Mouse (Mus musculus): Measurements from ENCODE around the gene Specc1l. TPM values are rescaled to one million over a fixed set of nuclear protein-coding genes. Genes with fewer than 3 reads are reported as not detected.

Gene Specc1l
- polyA plus RNA-seq, 1 experiment from 2014 or later = 41.9 TPM

GRCm38 (mm10) chr10:75231876-75232275 lies 20.0 kb downstream of the Specc1l start:
- no peak for DNase-seq (ENCODE audit: low spot score)
- H3K27me3 ChIP-seq (ENCODE audit: low read depth, poor library complexity, severe bottlenecking) = no peaks in the 10 kb centered on the region
- H3K9me3 ChIP-seq (replicated peaks) = no peaks in the 10 kb centered on the region
- H3K4me1 ChIP-seq = no peaks in the 10 kb centered on the region
- no peak overlapping the region for H3K27ac ChIP-seq
- no peak overlapping the region for H3K4me3 ChIP-seq
- peaks cover 54% of the 10 kb centered on the region for H3K36me3 ChIP-seq
- 88% methylated on average over 1 of the region's 1 CpGs for WGBS

- Histone ChIP-seq H3K36me3 (peaks cover 60% of the 10 kb centered on the region), H3K4me1 (no peaks in the 10 kb centered on the region), H3K4me3 (no peak overlapping the region), H3K27ac (no peak overlapping the region), H3K9me3 (replicated peaks) (no peaks in the 10 kb centered on the region), H3K27me3 (ENCODE audit: low read depth, poor library complexity, severe bottlenecking) (no peaks in the 10 kb centered on the region)
- 97% methylated on average over 4 of the region's 4 CpGs for WGBS
- no peak for DNase-seq (ENCODE audit: low spot score)
Measured at GRCm38 (mm10) chr10:75232612-75233155, 20.8 kb downstream of the Specc1l start.

- no peak overlapping the region for H3K4me3 ChIP-seq
- H3K36me3 ChIP-seq = peaks cover 63% of the 10 kb centered on the region
- no peak overlapping the region for H3K27ac ChIP-seq
- DNase-seq (ENCODE audit: low spot score) = no peak
- H3K4me1 ChIP-seq = no peaks in the 10 kb centered on the region
- WGBS = 92% methylated on average over 2 of the region's 2 CpGs
- H3K9me3 ChIP-seq (replicated peaks) = no peaks in the 10 kb centered on the region
- no peaks in the 10 kb centered on the region for H3K27me3 ChIP-seq (ENCODE audit: low read depth, poor library complexity, severe bottlenecking)
Measured at GRCm38 (mm10) chr10:75233489-75233888, 21.6 kb downstream of the Specc1l start.

- DNase-seq (ENCODE audit: low spot score) = no peak
- Histone ChIP-seq H3K4me1 (no peaks in the 10 kb centered on the region), H3K36me3 (peaks cover 66% of the 10 kb centered on the region), H3K27me3 (ENCODE audit: low read depth, poor library complexity, severe bottlenecking) (no peaks in the 10 kb centered on the region), H3K9me3 (replicated peaks) (no peaks in the 10 kb centered on the region), H3K4me3 (no peak overlapping the region), H3K27ac (no peak overlapping the region)
- 95% methylated on average over 2 of the region's 2 CpGs for WGBS
Measured at GRCm38 (mm10) chr10:75235726-75236125, 23.9 kb downstream of the Specc1l start.

GRCm38 (mm10) chr10:75236156-75236555 lies 24.3 kb downstream of the Specc1l start:
- no peak overlapping the region for H3K27ac ChIP-seq
- no peak for DNase-seq (ENCODE audit: low spot score)
- no peaks in the 10 kb centered on the region for H3K9me3 ChIP-seq (replicated peaks)
- no peak overlapping the region for H3K4me3 ChIP-seq
- H3K4me1 ChIP-seq = no peaks in the 10 kb centered on the region
- no peaks in the 10 kb centered on the region for H3K27me3 ChIP-seq (ENCODE audit: low read depth, poor library complexity, severe bottlenecking)
- H3K36me3 ChIP-seq = peaks cover 66% of the 10 kb centered on the region
- WGBS = 95% methylated on average over 3 of the region's 3 CpGs

GRCm38 (mm10) chr10:75237166-75237565 lies 25.3 kb downstream of the Specc1l start:
- H3K27me3 ChIP-seq (ENCODE audit: low read depth, poor library complexity, severe bottlenecking) = no peaks in the 10 kb centered on the region
- no peak for DNase-seq (ENCODE audit: low spot score)
- no peaks in the 10 kb centered on the region for H3K4me1 ChIP-seq
- no peaks in the 10 kb centered on the region for H3K9me3 ChIP-seq (replicated peaks)
- 93% methylated on average over 2 of the region's 2 CpGs for WGBS
- peaks cover 66% of the 10 kb centered on the region for H3K36me3 ChIP-seq
- H3K27ac ChIP-seq = no peak overlapping the region
- no peak overlapping the region for H3K4me3 ChIP-seq

- 92% methylated on average over 8 of the region's 8 CpGs for WGBS
- H3K27ac ChIP-seq = no peak overlapping the region
- no peak for DNase-seq (ENCODE audit: low spot score)
- H3K36me3 ChIP-seq = peaks cover 81% of the 10 kb centered on the region
- H3K4me1 ChIP-seq = no peaks in the 10 kb centered on the region
- no peaks in the 10 kb centered on the region for H3K9me3 ChIP-seq (replicated peaks)
- no peaks in the 10 kb centered on the region for H3K27me3 ChIP-seq (ENCODE audit: low read depth, poor library complexity, severe bottlenecking)
- no peak overlapping the region for H3K4me3 ChIP-seq
Measured at GRCm38 (mm10) chr10:75240583-75241250, 28.8 kb downstream of the Specc1l start.

- WGBS = 93% methylated on average over 13 of the region's 13 CpGs
Measured at GRCm38 (mm10) chr10:75245806-75246205, 33.9 kb downstream of the Specc1l start.

GRCm38 (mm10) chr10:75246331-75246730 lies 34.5 kb downstream of the Specc1l start:
- H3K9me3 ChIP-seq (replicated peaks) = no peaks in the 10 kb centered on the region
- H3K4me1 ChIP-seq = no peaks in the 10 kb centered on the region
- DNase-seq (ENCODE audit: low spot score) = no peak
- no peak overlapping the region for H3K27ac ChIP-seq
- WGBS = 94% methylated on average over 10 of the region's 10 CpGs
- H3K27me3 ChIP-seq (ENCODE audit: low read depth, poor library complexity, severe bottlenecking) = no peaks in the 10 kb centered on the region
- H3K4me3 ChIP-seq = no peak overlapping the region
- H3K36me3 ChIP-seq = peaks cover 86% of the 10 kb centered on the region

More at GRCm38 (mm10) chr10:75245806-75246205, 33.9 kb downstream of the Specc1l start:
- DNase-seq (ENCODE audit: low spot score) = no peak
- H3K4me1 ChIP-seq = no peaks in the 10 kb centered on the region
- no peaks in the 10 kb centered on the region for H3K27me3 ChIP-seq (ENCODE audit: low read depth, poor library complexity, severe bottlenecking)
- peaks cover 89% of the 10 kb centered on the region for H3K36me3 ChIP-seq
- H3K9me3 ChIP-seq (replicated peaks) = no peaks in the 10 kb centered on the region
- no peak overlapping the region for H3K27ac ChIP-seq
- H3K4me3 ChIP-seq = no peak overlapping the region

- Histone ChIP-seq H3K27ac (no peak overlapping the region), H3K9me3 (replicated peaks) (no peaks in the 10 kb centered on the region), H3K27me3 (ENCODE audit: low read depth, poor library complexity, severe bottlenecking) (no peaks in the 10 kb centered on the region), H3K4me1 (peaks cover 10% of the 10 kb centered on the region), H3K4me3 (no peak overlapping the region), H3K36me3 (peaks cover 63% of the 10 kb centered on the region)
- no peak for DNase-seq (ENCODE audit: low spot score)
- WGBS = 82% methylated on average over 2 of the region's 2 CpGs
Measured at GRCm38 (mm10) chr10:75251011-75251410, 39.1 kb downstream of the Specc1l start.

GRCm38 (mm10) chr10:75252301-75253022 lies 40.6 kb downstream of the Specc1l start:
- H3K27ac ChIP-seq = peak overlapping the region; percentile 42; the same call in 1 of the 2 replicates
- no peaks in the 10 kb centered on the region for H3K27me3 ChIP-seq (ENCODE audit: low read depth, poor library complexity, severe bottlenecking)
- H3K36me3 ChIP-seq = peaks cover 52% of the 10 kb centered on the region
- peaks cover 10% of the 10 kb centered on the region for H3K4me1 ChIP-seq
- WGBS = 69% methylated on average over 13 of the region's 13 CpGs
- peak; percentile 30 for DNase-seq (ENCODE audit: low spot score)
- no peaks in the 10 kb centered on the region for H3K9me3 ChIP-seq (replicated peaks)
- H3K4me3 ChIP-seq = no peak overlapping the region

GRCm38 (mm10) chr10:75255091-75255490 lies 43.2 kb downstream of the Specc1l start:
- Histone ChIP-seq H3K4me3 (no peak overlapping the region), H3K9me3 (replicated peaks) (no peaks in the 10 kb centered on the region), H3K27me3 (ENCODE audit: low read depth, poor library complexity, severe bottlenecking) (no peaks in the 10 kb centered on the region), H3K4me1 (peaks cover 10% of the 10 kb centered on the region), H3K27ac (no peak overlapping the region), H3K36me3 (peaks cover 53% of the 10 kb centered on the region)
- no peak for DNase-seq (ENCODE audit: low spot score)
- 74% methylated on average over 2 of the region's 2 CpGs for WGBS

GRCm38 (mm10) chr10:75257401-75257800 lies 45.5 kb downstream of the Specc1l start:
- Histone ChIP-seq H3K4me3 (no peak overlapping the region), H3K9me3 (replicated peaks) (no peaks in the 10 kb centered on the region), H3K27me3 (ENCODE audit: low read depth, poor library complexity, severe bottlenecking) (no peaks in the 10 kb centered on the region), H3K27ac (no peak overlapping the region), H3K4me1 (peaks cover 4% of the 10 kb centered on the region), H3K36me3 (peaks cover 64% of the 10 kb centered on the region)
- DNase-seq (ENCODE audit: low spot score) = no peak
- WGBS = 94% methylated on average over 3 of the region's 3 CpGs

All from limb, embryonic 10.5 days (tissue).